Mouse (Mus musculus): Measurements from ENCODE around the gene Fbxl15.

The Fbxl15 gene

GRCm38 (mm10) chr19:46347936-46348668 lies 20.1 kb downstream of the Fbxl15 start:
- DNase-seq (ENCODE audit: low read depth, low spot score): no peak

GRCm38 (mm10) chr19:46348761-46349458 lies 20.9 kb downstream of the Fbxl15 start:
- DNase-seq (ENCODE audit: low read depth, low spot score): no peak

- no peak for DNase-seq (ENCODE audit: low read depth, low spot score)
These were observed 21.6 kb downstream of the Fbxl15 start for GRCm38 (mm10) chr19:46349550-46349949.

- no peak for DNase-seq (ENCODE audit: low read depth, low spot score)
These were observed 22.4 kb downstream of the Fbxl15 start, which contains the start of gene 2310034G01Rik for GRCm38 (mm10) chr19:46350168-46350932. Gene 2310034G01Rik (minus strand): TSS chr19:46350302.

- DNase-seq (ENCODE audit: low read depth, low spot score): peak; percentile 80
These were observed 28.7 kb downstream of the Fbxl15 start for GRCm38 (mm10) chr19:46356701-46357138.

- peak; percentile 31 for DNase-seq (ENCODE audit: low read depth, low spot score)
These were observed 29.6 kb downstream of the Fbxl15 start for GRCm38 (mm10) chr19:46357344-46358280.

GRCm38 (mm10) chr19:46358381-46358780 lies 30.4 kb downstream of the Fbxl15 start:
- DNase-seq (ENCODE audit: low read depth, low spot score): peak; percentile 36

- DNase-seq (ENCODE audit: low read depth, low spot score): no peak
These were observed 34.1 kb downstream of the Fbxl15 start for GRCm38 (mm10) chr19:46362104-46362503.

GRCm38 (mm10) chr19:46363294-46364009 lies 35.5 kb downstream of the Fbxl15 start:
- no peak for DNase-seq (ENCODE audit: low read depth, low spot score)

GRCm38 (mm10) chr19:46367798-46368590 lies 40.0 kb downstream of the Fbxl15 start:
- no peak for DNase-seq (ENCODE audit: low read depth, low spot score)

GRCm38 (mm10) chr19:46369204-46369603 lies 41.2 kb downstream of the Fbxl15 start:
- DNase-seq (ENCODE audit: low read depth, low spot score): no peak

GRCm38 (mm10) chr19:46374477-46375088 lies 46.6 kb downstream of the Fbxl15 start:
- DNase-seq (ENCODE audit: low read depth, low spot score): no peak

- no peak for DNase-seq (ENCODE audit: low read depth, low spot score)
These were observed 47.5 kb downstream of the Fbxl15 start for GRCm38 (mm10) chr19:46375489-46375888.

GRCm38 (mm10) chr19:46375891-46376290 lies 47.9 kb downstream of the Fbxl15 start:
- no peak for DNase-seq (ENCODE audit: low read depth, low spot score)

Data from WW6 (cell line).